Mouse (Mus musculus) testis, postnatal 10 days (tissue): ENCODE results near the gene Gm28827.
"Not testable (repeated sequence)": the region's sequence is repeated elsewhere in the genome, so short reads cannot be mapped to it uniquely, and the experiment has no call there.

Experiments used
- DNase-seq: peaks from one replicate; pipeline ENCODE4 v3.0.0; 2021; ENCODE audit warnings: low spot score

Gene Gm28827

DNA sequence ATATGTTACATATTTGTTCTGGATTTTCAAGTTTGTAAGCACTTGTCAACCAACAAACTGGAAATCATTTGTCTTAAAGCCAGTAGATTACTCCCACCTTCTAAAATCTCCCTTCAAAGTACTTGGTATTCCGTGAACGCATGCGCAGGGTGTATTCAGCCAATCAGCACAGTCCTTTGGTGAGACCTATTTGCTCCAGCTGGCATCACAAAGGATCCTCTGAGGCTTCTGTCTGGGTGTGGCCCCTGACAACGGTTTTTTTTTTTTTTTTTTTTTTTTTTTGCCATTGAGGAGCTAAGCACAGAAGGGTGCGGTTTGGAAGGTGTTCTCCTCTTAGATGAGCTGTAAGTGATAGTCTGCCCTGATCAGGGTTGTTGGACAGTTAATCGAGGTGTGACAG lies at the start of gene Gm28827:
Gene Gm28827, plus strand, starts transcription at position 301 of the 400 bp plus-strand sequence.
- not testable (repeated sequence) for DNase-seq
